Mouse (Mus musculus): ENCODE measurements at regions not wholly inside any gene's neighbourhood (a gene's known extent, or its start where the extent isn't known, plus 50 kb on each side); places are given as distances from the start of the nearest gene placed in this dataset.
"Not testable (repeated sequence)": the region's sequence is repeated elsewhere in the genome, so short reads cannot be mapped to it uniquely, and the experiment has no call there.

DNA sequence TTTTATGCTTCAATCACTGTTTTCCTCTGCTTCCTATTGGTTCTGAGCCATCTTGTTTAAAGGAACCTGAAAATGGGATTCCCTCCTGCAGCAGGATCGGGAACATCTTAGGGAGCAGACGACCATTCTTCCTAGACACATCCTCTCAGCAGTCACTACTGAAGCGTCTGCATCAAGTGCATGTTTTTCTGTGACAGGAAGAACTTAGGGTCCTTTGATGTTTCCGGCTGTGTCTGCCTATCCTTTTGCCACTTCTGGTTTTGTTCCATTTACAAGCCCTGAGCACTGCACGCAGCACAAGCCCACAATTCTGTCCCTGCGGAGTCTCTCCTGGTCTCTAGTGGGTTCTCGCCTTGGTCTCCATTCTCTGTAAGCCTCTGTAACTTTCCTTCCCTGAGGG lies 163.9 kb upstream of the Zfp637 start:
- DNase-seq (ENCODE audit: low read depth): no peak

DNA sequence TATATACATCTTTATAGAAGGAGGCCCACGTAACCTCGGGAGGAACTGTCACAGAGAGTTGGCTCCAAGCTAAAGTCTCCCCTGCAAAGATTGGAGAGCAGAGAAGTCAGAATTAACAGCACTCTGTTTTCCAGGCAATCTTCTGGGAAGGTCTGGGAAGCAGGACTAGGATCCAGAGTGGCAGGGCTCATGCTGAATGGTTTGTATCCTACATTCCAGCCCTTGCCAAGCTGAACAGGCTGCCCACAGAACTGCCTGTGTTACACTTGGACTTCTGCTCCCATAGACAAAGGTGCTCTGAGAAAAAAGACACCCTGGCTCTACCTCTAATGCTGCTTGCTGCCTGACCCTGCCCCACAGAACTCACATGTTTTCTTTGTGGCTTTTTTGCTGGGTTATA lies 163.2 kb upstream of the Zfp637 start:
- no peak for DNase-seq (ENCODE audit: low read depth)

DNA sequence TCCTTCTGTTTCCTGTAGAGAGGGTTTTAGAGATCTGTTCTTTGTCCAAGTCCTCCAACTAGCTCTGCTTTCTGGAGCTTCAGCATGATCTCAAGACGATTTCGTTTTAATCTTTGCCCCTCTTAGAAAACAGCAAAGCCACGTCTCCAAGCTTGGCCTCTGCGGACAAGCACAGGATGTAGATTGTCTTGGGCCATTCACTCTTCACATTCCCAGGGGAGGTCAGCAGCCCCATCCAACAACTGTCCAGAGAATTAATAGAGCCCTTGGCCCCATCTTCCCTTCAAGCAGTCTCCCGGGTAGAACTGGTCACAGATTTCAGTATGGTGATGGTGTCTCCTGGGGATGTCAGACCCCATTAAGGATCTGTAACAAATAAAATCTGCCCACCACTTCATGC lies 162.7 kb upstream of the Zfp637 start:
- DNase-seq (ENCODE audit: low read depth): no peak

DNA sequence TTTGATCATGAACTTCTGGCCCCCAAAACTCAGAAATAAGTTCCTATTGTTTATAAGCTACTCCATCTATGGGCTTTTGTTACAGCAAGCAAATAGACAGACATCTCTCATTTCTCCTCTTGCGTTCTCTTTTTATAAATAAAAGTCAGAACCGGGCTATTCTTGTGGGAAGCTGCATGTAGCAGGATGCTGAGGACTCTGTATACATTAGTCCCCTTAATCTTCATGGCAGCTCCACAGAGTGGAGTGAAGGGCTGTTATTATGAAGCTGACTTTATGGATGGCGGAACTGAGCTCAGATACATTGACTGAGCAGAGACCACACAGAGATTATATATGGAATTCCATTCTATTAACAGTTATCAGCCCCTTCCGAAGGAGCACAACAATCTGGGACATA lies 162.1 kb upstream of the Zfp637 start:
- DNase-seq (ENCODE audit: low read depth): no peak

DNA sequence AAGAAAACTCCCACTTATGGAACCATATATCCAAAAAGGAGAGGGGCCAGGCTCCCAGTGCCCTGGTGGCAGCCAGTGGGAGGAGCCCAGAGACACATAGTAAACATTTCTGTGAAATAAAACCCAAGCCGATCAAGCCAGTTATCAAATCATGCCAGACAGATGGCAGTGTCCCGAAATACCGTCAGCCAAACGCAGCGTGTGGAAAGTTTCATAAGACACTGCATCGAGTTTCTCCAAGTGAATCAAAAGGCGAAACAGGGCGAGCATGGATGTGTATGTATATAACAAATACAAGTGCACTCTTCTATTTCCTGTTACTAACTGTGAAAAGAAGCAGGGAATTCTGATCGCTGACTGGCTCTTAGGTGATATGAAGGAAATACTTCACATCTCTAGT lies 154.8 kb upstream of the Zfp637 start:
- DNase-seq (ENCODE audit: low read depth): no peak

DNA sequence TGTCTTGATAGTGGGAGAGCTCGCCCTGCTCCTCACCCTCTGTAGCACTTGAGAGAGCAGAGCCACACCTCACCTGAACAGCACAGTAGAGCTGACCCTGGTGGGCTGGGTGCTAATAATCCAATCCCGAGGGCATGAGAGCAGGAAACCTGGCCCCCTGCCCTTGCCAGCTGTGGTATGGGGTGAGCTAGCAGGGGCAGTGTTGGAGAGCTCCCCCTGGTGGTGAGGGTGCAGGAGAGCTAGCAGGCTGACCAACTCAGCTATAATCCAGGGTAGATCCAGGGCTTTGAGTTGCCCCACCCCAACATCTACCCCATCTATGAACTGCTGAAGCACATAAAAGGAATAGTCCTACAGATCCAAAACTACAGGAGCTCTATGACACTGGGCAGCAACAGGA lies 153.9 kb upstream of the Zfp637 start:
- DNase-seq (ENCODE audit: low read depth): no peak

DNA sequence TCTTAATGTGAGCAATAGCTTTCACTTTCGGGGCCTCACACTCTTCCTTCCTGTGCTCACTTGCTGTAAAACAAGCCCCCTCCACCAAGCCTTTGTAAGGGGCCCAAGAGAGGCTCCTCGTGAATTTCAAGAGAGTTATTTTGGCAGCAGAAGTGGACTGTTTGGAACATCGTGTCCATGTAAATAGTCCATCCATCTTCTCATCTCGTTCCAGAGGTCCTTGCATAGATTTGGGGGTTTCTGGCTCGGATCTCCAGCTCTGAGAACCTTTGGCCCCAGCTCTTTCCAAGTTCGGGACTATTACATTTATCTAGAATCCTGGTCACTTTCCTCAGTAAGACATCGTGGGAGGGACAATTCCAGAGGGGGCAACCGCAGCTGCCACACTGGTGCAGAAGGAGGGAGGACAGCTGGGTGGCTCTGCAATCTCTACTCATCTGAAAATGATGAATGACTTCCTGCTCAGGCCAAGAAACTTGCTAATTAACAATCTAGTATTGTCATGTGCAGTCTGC lies 152.3 kb upstream of the Zfp637 start:
- DNase-seq (ENCODE audit: low read depth): no peak

DNA sequence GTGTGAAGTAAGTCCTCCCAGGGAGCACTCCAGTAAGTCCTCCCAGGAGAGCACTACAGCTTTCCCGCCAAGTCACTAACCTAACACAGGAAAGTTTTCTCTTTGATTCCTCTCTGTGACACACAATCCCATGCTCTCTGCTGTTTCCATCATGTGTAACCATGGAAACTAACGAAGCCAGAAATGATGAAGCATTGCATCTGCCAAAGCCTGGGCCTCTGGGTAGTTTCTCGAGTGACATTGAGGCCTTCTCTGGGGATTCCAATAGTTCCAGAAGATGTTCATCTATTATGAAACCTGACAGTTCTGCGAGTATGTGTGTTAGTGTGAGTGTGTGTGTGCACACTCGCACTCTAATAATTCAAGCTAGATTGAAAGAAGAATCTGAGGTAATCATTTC lies 140.7 kb upstream of the Zfp637 start:
- DNase-seq (ENCODE audit: low read depth): no peak

DNA sequence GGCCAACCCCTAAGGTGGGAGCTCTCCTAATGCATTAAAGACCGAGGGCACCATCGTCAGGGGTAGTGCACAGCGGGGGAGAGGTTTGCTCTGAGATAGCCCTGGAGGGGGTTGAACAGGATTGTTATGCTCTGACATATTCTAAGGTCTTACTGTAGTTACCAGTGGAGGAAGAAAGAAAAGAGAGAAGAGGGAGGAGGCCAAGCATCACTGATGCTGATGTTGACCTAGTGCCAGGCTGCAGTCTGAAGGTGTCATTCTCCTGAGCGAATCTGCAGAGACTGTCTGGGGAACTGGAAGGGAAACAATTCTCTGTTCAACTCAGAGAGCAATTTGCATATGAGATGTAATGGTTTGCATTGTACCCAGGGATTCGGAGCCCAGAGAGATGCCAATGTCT lies 139.4 kb upstream of the Zfp637 start:
- no peak for DNase-seq (ENCODE audit: low read depth)

DNA sequence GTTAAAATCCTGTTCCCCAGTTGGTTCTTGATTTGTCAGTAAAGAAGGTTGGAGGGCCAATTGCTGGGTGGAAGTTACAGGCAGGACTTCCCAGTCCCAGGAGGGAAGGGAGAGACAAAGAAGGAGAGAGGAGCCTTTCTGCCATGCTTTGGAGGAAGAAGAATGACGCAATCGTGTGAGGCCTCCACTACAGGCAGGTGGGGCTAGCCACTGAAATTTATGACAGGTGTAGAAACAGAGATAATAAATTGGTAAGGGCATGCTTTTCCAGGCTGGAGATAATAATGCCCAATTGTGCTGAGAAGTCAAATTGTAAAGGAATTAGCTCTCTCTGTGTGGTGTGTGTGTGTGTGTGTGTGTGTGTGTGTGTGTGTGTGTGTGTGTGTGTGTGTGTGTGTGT lies 135.0 kb upstream of the Zfp637 start:
- no peak for DNase-seq (ENCODE audit: low read depth)

DNA sequence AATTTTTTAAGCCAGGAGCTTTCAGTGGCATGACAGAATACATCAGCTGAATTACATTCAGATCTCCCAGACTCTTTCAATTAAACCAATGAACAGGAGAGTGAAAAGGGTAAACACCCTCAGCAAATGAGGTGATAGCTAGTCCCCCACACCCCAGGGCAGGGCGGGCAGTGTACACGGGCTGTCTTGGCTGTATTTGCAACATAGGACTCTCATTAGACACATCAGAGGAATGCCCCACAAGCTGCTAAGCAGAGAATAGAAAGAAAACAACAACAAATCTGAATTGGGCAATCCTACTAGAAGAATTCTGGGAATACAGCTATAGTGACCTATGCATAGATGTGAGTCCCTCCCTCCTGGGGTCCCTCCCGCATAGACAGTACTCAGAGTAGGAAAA lies 131.8 kb upstream of the Zfp637 start:
- DNase-seq (ENCODE audit: low read depth): no peak

DNA sequence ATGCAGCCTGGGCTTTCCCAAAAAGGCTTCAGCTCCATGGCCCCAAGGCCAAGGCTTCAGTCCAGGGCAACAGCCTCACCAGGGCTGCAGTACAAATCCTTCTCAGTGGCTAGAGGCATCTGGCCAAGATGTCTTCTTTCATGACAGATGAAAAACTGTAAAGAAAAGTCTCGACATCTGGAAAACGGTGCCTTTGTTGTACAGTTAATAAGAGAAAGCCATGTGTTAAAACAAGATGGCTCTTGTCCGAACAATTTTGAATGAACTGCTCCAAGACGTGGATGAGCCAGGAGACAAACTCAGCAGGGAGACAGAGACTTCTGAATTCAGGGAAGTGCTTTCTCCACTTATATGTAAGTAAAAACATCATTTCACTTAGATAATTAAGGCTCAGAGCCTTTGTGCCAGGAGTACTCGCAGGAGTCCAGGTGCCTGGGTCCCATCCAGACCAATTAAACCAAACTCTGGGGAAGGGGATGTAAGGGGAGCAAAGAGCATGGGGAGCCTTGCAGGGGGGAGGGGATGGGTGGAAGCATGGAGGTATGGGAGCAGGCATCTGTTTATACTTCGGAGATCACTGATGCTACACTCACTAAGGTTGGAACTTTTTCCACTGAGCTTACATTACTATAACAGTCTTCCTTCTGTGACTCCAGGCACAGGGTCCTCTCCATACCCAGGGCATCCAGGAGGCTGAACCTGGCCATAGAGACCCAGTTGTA lies 125.8 kb upstream of the Zfp637 start:
- DNase-seq (ENCODE audit: low read depth): no peak

DNA sequence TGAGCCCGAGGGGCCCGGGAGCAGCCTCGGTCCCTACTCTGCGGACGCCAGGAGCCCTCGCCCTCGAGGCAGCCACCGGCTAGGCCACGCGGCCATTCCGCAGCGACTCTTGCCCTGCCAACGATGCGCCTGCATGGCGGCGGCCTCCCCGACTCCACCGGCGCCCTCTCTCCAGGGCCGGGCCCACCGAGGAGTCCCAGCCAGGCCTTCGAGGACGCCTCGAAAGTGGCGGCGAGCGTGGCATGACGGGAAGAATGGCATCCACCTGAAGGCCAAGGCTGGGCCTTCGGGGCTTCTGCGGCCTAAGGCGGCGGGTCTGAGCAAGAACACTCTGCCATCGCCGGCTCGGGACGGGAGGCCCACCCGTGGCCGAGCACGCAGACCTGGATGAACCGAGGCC lies 124.6 kb upstream of the Zfp637 start:
- DNase-seq (ENCODE audit: low read depth): not testable (repeated sequence)

DNA sequence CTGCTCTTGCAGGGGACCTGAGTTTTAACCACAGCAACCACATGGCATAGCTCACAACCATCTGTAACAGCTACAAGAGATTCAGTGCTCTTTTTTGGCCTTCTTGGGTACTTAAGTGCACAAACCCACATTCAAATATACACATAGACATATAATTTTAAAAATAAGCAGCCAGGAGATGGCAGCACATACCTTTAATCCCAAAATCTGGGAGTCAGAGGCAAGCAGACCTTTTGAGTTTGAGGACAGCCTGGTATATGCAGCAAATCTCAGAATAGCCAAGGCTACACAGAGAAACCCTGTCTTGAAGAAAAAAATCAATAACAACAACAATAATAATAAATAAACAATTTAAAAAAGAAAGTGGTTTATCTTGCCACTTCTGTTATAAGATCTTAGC lies 88.6 kb upstream of the Zfp637 start:
- DNase-seq (ENCODE audit: low read depth): not testable (repeated sequence)

DNA sequence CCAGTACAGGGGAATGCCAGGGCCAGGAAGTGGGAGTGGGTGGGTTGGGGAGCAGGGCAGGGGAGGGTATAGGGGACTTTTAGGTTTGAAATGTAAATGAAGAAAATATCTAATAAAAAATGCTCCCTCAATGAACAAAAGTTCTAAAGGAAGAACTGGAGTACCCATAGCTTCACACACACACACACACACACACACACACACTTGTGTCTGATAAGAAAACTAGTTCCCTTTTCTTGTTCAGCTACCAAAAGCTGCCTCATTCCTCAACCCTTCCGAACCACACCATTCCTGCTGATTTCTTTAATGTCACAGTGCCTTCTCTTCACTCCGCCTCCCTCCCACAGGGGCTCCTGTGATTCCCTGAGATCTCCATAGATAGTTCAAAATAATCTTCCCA lies 85.3 kb upstream of the Zfp637 start:
- DNase-seq (ENCODE audit: low read depth): not testable (repeated sequence)

DNA sequence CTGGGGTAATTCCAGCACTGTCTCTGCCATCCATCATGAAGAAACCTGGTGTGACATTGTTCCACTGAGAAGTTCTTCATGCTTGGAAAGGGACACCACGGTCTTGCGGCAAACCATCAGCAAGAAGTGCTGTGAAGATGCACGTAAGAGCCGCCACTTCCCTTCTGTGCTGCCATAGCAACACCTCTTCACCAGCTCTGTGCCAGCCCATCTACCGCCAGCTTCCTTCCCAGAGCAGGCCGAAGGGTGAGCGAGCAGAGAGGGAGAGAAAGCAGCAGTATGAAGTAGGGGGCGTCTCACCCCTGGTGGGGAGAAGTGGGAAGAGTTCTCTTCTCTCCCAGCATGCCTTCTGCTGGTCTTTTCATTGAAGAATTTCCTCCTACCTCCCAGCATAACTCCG lies 84.8 kb upstream of the Zfp637 start:
- no peak for DNase-seq (ENCODE audit: low read depth)

DNA sequence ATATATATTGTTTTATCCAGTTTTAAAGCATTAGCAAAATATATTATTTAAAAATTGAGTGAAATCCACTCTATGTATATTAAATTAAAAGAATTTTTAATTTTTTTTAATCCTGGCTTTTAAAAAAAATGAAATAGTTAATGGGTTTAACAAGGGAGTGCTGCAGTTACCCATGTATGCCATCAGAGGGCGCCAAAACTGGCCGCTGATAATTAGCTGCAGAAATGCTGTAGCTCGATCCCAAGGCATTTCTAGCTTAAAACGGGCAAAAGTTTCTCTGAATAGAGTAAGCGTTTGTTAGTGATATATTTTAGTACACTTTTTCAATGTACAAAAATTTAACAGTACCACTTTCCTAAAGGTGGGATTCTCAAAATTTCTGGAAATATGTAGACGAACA lies 82.5 kb upstream of the Zfp637 start:
- peak; percentile 24 for DNase-seq (ENCODE audit: low read depth)

DNA sequence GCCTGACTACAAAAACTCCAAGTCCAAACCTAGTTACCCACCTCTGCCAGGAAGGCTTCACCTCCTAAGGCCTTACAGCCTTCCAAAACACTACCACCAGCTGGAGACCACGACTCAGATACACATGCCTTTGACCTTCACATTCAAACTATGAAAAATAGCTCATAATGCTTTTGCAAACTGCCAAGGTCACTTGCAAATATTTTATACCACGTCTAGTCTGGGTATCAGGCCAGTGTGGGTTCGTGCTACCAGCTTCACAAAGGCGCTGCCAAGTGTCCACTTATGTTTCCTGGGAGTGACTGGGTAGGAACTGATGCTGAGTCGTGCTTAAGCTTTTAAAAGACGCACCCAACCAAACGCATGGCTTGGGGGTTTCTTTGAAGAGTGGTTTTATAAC lies 69.5 kb upstream of the Zfp637 start:
- DNase-seq (ENCODE audit: low read depth): no peak

DNA sequence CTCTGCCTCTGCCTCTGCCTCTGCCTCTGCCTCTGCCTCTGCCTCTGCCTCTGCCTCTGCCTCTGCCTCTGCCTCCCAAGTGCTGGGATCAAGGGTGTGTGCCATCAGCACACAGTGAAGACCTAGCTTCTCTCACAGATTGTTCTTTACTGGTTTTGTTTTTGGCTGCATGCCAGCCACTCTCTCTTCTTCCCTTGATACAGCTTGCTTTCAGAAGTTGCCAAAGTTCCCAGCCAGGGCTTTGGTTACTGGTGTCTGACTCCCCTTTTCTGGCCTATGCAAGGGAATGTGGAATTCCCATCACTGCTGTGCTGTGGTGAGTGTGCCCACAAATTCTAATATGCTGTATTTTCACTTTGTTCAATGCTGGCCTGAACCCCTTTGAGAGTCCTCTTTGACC lies 68.6 kb upstream of the Zfp637 start:
- peak; percentile 38 for DNase-seq (ENCODE audit: low read depth)

DNA sequence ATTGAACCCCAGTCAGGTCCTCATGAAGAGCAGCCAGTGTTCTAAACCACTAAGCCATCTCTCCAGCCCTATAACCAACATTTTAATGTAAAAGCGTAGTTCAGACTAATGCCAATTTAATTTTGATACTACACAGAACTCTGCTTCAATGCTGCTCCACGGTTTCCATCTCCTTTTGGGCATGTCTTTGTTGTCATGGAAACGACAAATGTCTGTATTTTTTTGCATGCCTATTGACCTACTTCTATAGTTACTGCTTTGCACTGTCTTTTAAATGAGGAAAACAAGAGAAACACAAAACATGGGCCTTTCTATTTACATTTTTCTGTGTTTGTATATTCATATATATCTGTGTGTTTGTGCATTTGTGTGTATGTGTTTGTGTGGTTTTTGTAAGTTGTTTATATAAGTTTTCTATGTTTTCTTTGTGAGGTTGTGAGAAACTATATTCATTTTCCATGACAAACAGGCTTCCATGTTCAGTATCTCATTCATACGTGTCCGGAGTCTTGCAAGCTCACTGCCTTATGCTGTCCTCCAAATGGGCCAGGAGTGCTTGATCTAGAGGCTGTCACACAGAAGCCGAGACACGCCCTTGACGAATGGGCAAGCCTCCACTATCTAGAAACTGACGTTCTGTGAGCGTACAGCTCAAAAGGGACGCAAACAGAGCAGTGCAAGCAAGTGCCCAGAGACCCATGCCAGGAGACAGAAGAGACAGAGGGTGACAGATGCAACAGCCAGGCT lies 65.5 kb upstream of the Zfp637 start:
- DNase-seq (ENCODE audit: low read depth): no peak

DNA sequence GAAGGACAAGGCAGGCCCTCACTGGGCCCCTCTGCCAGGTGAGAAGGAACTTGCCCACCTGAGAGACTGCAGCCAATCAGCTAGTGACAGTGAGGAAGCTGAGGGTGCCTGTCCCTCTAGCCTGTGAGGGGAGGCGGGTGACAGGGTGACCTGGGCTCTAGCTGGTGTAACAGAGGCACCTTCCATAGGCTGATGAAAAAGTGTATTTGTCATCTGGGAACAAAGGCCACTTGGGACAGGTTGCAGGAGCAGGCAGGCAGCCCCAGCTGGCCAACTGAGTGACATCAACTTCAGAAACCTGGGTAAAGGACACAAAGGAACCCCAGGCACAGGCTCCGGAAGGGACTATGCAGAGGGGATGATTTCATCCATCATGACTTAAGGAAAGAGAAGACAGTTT lies 63.0 kb upstream of the Zfp637 start:
- no peak for DNase-seq (ENCODE audit: low read depth)

DNA sequence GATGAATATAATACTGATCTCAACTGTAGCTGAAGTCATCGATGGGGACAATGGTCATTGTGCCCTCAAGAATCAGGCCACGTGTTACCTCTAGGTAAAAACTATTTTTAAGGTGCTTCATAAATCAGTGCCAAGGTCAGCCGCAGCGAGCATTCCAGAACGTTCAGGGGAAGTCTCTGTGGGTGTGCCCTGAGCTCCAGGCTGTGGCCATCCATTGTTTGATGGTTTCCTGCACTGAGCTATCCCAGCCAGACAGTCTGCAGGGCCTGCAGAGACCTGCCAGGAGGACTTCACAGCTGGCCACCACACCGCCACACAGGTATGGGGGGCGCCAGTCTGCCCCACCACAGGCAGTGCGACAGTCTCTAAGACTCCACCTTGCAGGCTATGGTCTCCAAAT lies 62.5 kb upstream of the Zfp637 start:
- no peak for DNase-seq (ENCODE audit: low read depth)

DNA sequence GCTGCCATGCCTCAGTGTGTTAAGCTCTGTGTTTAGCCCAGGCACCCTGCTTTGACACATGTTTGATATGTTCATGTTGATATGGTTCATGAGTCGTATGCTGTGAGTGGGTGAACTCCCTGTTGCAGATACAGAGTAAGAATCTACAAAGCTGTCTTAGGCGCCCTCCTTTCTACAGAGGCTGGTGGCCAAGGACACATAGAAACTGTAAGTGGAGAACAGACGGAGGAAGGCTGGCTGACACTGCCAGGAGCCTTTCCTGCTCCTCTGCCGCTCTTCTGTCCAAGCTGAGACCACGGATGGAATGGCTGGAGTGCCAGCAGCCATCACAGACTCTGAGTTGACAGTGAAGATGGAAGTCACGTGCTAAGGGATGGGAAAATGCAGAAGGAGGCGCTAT lies 62.0 kb upstream of the Zfp637 start:
- DNase-seq (ENCODE audit: low read depth): no peak

All from fibroblast of lung, adult 2 months (primary cell).